Mouse (Mus musculus) megakaryocyte, embryonic 14.5 days (primary cell): ENCODE data around the gene Cers6.

Source experiments
- FLI1 ChIP-seq: IDR thresholded peaks from 2 replicates; pipeline ENCODE4 v1.6.1; 2012; ENCODE audit warnings: low read length, inconsistent platforms, mixed read lengths
- GATA1 ChIP-seq: IDR thresholded peaks from 3 replicates; pipeline ENCODE4 v1.6.1; 2012; ENCODE audit warnings: mixed read lengths, low read length, inconsistent platforms, borderline replicate concordance

GRCm38 (mm10) chr2:68978660-68979604, 117.7 kb downstream of the Cers6 start:
- no peak for TF ChIP-seq GATA1
- TF ChIP-seq FLI1 = no peak
